Mouse (Mus musculus) cerebellum, adult 2 months (tissue): ENCODE data around the gene Tet2.

Experiments used
- CTCF ChIP-seq: fragments of 200-500 bp; IDR thresholded peaks from 2 replicates; pipeline ENCODE4 v1.5.1; 2011; ENCODE audit warnings: low read depth, mild to moderate bottlenecking, control low read depth, low read length, moderate library complexity, borderline replicate concordance; ENCODE audit not compliant: insufficient read depth
- POLR2A ChIP-seq: fragments of 200-500 bp; IDR thresholded peaks from 2 replicates; pipeline ENCODE4 v1.6.1; 2011; ENCODE audit warnings: low read length, control low read depth, borderline replicate concordance; ENCODE audit not compliant: insufficient read depth

- TF ChIP-seq POLR2A (no peak), CTCF (no peak)
These were observed 76.1 kb downstream of the Tet2 start for GRCm38 (mm10) chr3:133468883-133469282.
